Mouse (Mus musculus): ENCODE results near the gene Rere. TPM values are rescaled to one million over a fixed set of nuclear protein-coding genes. Genes with fewer than 3 reads are reported as not detected.
"Not testable (repeated sequence)": the region's sequence is repeated elsewhere in the genome, so short reads cannot be mapped to it uniquely, and the experiment has no call there.

Gene Rere
- polyA plus RNA-seq, 1 experiment from 2014 or later, result 31.9 TPM

- Histone ChIP-seq H3K36me3 (peaks cover 31% of the 10 kb centered on the region), H3K9me3 (no peaks in the 10 kb centered on the region), H3K9ac (no peak overlapping the region), H3K4me3 (no peak overlapping the region), H3K4me2 (no peak overlapping the region), H3K4me1 (no peaks in the 10 kb centered on the region), H3K27ac (no peak overlapping the region), H3K27me3 (no peaks in the 10 kb centered on the region)
- no peak for ATAC-seq (ENCODE audit: borderline replicate concordance, extremely low read depth, low FRiP score, low TSS enrichment)
- 85% methylated on average over 2 of the region's 2 CpGs for WGBS
Observed at GRCm38 (mm10) chr4:150510036-150510435, 228.6 kb downstream of the Rere start.

- H3K9me3 ChIP-seq; H3K4me3 ChIP-seq; H3K27ac ChIP-seq; H3K4me2 ChIP-seq; H3K27me3 ChIP-seq; ATAC-seq (ENCODE audit: borderline replicate concordance, extremely low read depth, low FRiP score, low TSS enrichment); H3K9ac ChIP-seq; H3K4me1 ChIP-seq: not testable (repeated sequence)
- H3K36me3 ChIP-seq, result peaks cover 31% of the 10 kb centered on the region
- WGBS, result 86% methylated on average over 4 of the region's 6 CpGs
Observed at GRCm38 (mm10) chr4:150513387-150513786, 231.9 kb downstream of the Rere start.

GRCm38 (mm10) chr4:150516201-150516600, 234.8 kb downstream of the Rere start:
- Histone ChIP-seq H3K27me3 (no peaks in the 10 kb centered on the region), H3K36me3 (0 out of 2 replicates have a peak, but pooled peaks cover 8% of the 10 kb centered on the region), H3K9ac (no peak overlapping the region), H3K27ac (no peak overlapping the region), H3K9me3 (no peaks in the 10 kb centered on the region), H3K4me3 (no peak overlapping the region), H3K4me1 (peaks cover 4% of the 10 kb centered on the region; the same call in 1 of the 2 replicates), H3K4me2 (no peak overlapping the region)
- no peak for ATAC-seq (ENCODE audit: borderline replicate concordance, extremely low read depth, low FRiP score, low TSS enrichment)
- WGBS, result 54% methylated on average over 2 of the region's 2 CpGs

- Histone ChIP-seq H3K27me3 (no peaks in the 10 kb centered on the region), H3K4me1 (peaks cover 4% of the 10 kb centered on the region; the same call in 1 of the 2 replicates), H3K9me3 (no peaks in the 10 kb centered on the region), H3K4me3 (no peak overlapping the region), H3K27ac (no peak overlapping the region), H3K9ac (no peak overlapping the region), H3K36me3 (0 out of 2 replicates have a peak, but pooled peaks cover 3% of the 10 kb centered on the region), H3K4me2 (no peak overlapping the region)
- 22% methylated on average over 4 of the region's 4 CpGs for WGBS
- no peak for ATAC-seq (ENCODE audit: borderline replicate concordance, extremely low read depth, low FRiP score, low TSS enrichment)
Observed at GRCm38 (mm10) chr4:150517381-150517780, 235.9 kb downstream of the Rere start.

- Histone ChIP-seq H3K4me3 (no peak overlapping the region), H3K4me2 (no peak overlapping the region), H3K27me3 (no peaks in the 10 kb centered on the region), H3K9me3 (no peaks in the 10 kb centered on the region), H3K36me3 (no peaks in the 10 kb centered on the region), H3K27ac (no peak overlapping the region), H3K9ac (no peak overlapping the region), H3K4me1 (peaks cover 4% of the 10 kb centered on the region; the same call in 1 of the 2 replicates)
- 86% methylated on average over 5 of the region's 5 CpGs for WGBS
- ATAC-seq (ENCODE audit: borderline replicate concordance, extremely low read depth, low FRiP score, low TSS enrichment), result peak; percentile 62; the same call in 1 of the 2 replicates
Observed at GRCm38 (mm10) chr4:150518826-150519225, 237.4 kb downstream of the Rere start.

GRCm38 (mm10) chr4:150520069-150520468, 238.6 kb downstream of the Rere start:
- WGBS, result 85% methylated on average over 1 of the region's 1 CpGs
- peaks cover 4% of the 10 kb centered on the region; the same call in 1 of the 2 replicates for H3K4me1 ChIP-seq
- no peak overlapping the region for H3K4me2 ChIP-seq
- H3K36me3 ChIP-seq, result no peaks in the 10 kb centered on the region
- ATAC-seq (ENCODE audit: borderline replicate concordance, extremely low read depth, low FRiP score, low TSS enrichment), result no peak
- H3K27me3 ChIP-seq, result no peaks in the 10 kb centered on the region
- H3K9ac ChIP-seq, result no peak overlapping the region
- no peak overlapping the region for H3K4me3 ChIP-seq
- no peak overlapping the region for H3K27ac ChIP-seq
- no peaks in the 10 kb centered on the region for H3K9me3 ChIP-seq

- no peak overlapping the region for H3K9ac ChIP-seq
- no peaks in the 10 kb centered on the region for H3K27me3 ChIP-seq
- no peaks in the 10 kb centered on the region for H3K36me3 ChIP-seq
- no peak overlapping the region for H3K4me3 ChIP-seq
- H3K4me1 ChIP-seq, result peaks cover under 1% of the 10 kb centered on the region; the same call in 1 of the 2 replicates
- H3K9me3 ChIP-seq, result no peaks in the 10 kb centered on the region
- no peak overlapping the region for H3K4me2 ChIP-seq
- no peak for ATAC-seq (ENCODE audit: borderline replicate concordance, extremely low read depth, low FRiP score, low TSS enrichment)
- H3K27ac ChIP-seq, result no peak overlapping the region
- WGBS, result 66% methylated on average over 5 of the region's 5 CpGs
Observed at GRCm38 (mm10) chr4:150522425-150522824, 241.0 kb downstream of the Rere start.

- H3K27ac ChIP-seq, result no peak overlapping the region
- no peak overlapping the region for H3K4me2 ChIP-seq
- no peaks in the 10 kb centered on the region for H3K27me3 ChIP-seq
- no peaks in the 10 kb centered on the region for H3K9me3 ChIP-seq
- H3K36me3 ChIP-seq, result no peaks in the 10 kb centered on the region
- ATAC-seq (ENCODE audit: borderline replicate concordance, extremely low read depth, low FRiP score, low TSS enrichment), result peak; percentile 55; the same call in 1 of the 2 replicates
- no peak overlapping the region for H3K4me3 ChIP-seq
- no peak overlapping the region for H3K9ac ChIP-seq
- H3K4me1 ChIP-seq, result no peaks in the 10 kb centered on the region
Observed at GRCm38 (mm10) chr4:150523351-150523750, 241.9 kb downstream of the Rere start.

GRCm38 (mm10) chr4:150526269-150526668, 244.8 kb downstream of the Rere start:
- Histone ChIP-seq H3K4me2 (no peak overlapping the region), H3K9ac (no peak overlapping the region), H3K36me3 (0 out of 2 replicates have a peak, but pooled peaks cover 10% of the 10 kb centered on the region), H3K4me1 (no peaks in the 10 kb centered on the region), H3K9me3 (no peaks in the 10 kb centered on the region), H3K4me3 (no peak overlapping the region), H3K27ac (no peak overlapping the region), H3K27me3 (no peaks in the 10 kb centered on the region)
- ATAC-seq (ENCODE audit: borderline replicate concordance, extremely low read depth, low FRiP score, low TSS enrichment), result no peak
- WGBS, result 71% methylated on average over 1 of the region's 1 CpGs

- no peak for ATAC-seq (ENCODE audit: borderline replicate concordance, extremely low read depth, low FRiP score, low TSS enrichment)
- Histone ChIP-seq H3K4me2 (no peak overlapping the region), H3K27ac (no peak overlapping the region)
Observed at GRCm38 (mm10) chr4:150528426-150528825, 247.0 kb downstream of the Rere start.

GRCm38 (mm10) chr4:150528846-150529245, 247.4 kb downstream of the Rere start:
- Histone ChIP-seq H3K9me3 (no peaks in the 10 kb centered on the region), H3K27me3 (no peaks in the 10 kb centered on the region), H3K27ac (no peak overlapping the region), H3K4me3 (no peak overlapping the region), H3K4me1 (no peaks in the 10 kb centered on the region), H3K36me3 (0 out of 2 replicates have a peak, but pooled peaks cover 10% of the 10 kb centered on the region), H3K9ac (no peak overlapping the region), H3K4me2 (no peak overlapping the region)
- no peak for ATAC-seq (ENCODE audit: borderline replicate concordance, extremely low read depth, low FRiP score, low TSS enrichment)
- WGBS, result 86% methylated on average over 5 of the region's 5 CpGs

More at GRCm38 (mm10) chr4:150528426-150528825, 247.0 kb downstream of the Rere start:
- Histone ChIP-seq H3K4me1 (no peaks in the 10 kb centered on the region), H3K36me3 (0 out of 2 replicates have a peak, but pooled peaks cover 10% of the 10 kb centered on the region), H3K9me3 (no peaks in the 10 kb centered on the region), H3K27me3 (no peaks in the 10 kb centered on the region), H3K4me3 (no peak overlapping the region), H3K9ac (no peak overlapping the region)
- WGBS, result 96% methylated on average over 1 of the region's 1 CpGs

GRCm38 (mm10) chr4:150531869-150532268, 250.4 kb downstream of the Rere start:
- Histone ChIP-seq H3K4me1 (0 out of 2 replicates have a peak, but pooled peaks cover 3% of the 10 kb centered on the region), H3K4me3 (no peak overlapping the region), H3K36me3 (peaks cover 19% of the 10 kb centered on the region; the same call in 1 of the 2 replicates), H3K9ac (no peak overlapping the region), H3K27me3 (no peaks in the 10 kb centered on the region), H3K4me2 (no peak overlapping the region), H3K9me3 (no peaks in the 10 kb centered on the region), H3K27ac (no peak overlapping the region)
- ATAC-seq (ENCODE audit: borderline replicate concordance, extremely low read depth, low FRiP score, low TSS enrichment), result no peak
- WGBS, result 58% methylated on average over 7 of the region's 7 CpGs
